Mouse (Mus musculus): ENCODE data around the gene Lrpprc.

DNA sequence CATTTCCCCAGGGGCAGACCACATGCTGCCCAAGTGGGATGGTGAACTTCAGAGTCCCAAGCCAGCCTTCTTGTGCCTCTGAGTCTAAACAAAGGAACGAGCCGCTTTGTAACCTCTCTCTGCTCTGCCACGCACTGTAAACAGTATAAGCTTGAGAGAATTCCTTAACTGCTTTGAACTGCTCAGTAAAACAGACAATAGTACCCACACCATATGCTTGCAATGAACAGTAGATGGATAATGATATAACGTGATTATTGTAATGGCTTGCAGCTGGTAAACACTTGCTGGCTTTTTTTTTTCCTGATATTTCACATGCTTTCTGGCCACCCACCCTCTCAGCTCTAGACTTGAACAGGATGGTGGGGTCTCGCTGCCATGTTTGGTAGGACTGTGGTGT lies 102.6 kb downstream of the Lrpprc start:
- TF ChIP-seq POLR2A (IDR thresholded peaks at IDR 0.05; ENCODE audit: extremely low read depth, insufficient read depth, low read length) (no peak), CTCF (IDR thresholded peaks at IDR 0.05; ENCODE audit: low read depth, low read length) (no peak)

Measured in liver, adult 2 months (tissue).